Mouse (Mus musculus): Measurements from ENCODE around the gene Ngp. TPM values are rescaled to one million over a fixed set of nuclear protein-coding genes. Genes with fewer than 3 reads are reported as not detected.

Gene Ngp
- polyA plus RNA-seq, 1 experiment from 2014 or later = 4.8 TPM

DNA sequence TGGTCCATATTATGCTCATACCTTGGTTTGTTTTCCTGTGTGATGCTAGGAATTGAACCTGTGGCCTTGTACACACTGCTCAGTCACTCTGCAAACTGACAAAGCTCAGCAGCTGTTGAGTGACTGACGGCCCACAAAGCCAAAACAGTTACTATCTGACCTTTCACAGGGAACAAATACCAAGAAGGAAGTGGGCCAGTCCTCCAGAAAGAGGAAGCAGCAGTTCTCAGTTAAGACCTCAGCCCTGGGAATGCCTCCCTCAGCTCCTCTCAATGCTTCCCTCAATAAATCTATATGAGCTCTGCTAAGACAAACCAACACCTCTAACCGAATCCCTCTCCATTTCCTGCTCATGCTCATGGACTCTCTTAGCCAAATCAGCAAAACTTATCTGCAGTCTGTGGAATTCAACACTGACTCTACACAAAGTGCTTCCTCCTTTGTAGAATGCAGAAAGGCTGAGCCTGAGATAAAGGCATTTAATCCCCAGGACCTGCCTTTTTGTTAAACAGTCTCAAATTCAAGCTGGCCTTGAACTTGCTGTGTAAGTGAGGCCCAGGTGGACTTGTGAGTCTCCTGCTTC lies 39.7 kb downstream of the Ngp start:
- Histone ChIP-seq H3K9ac (replicated peaks; ENCODE audit: low read length) (no peak overlapping the region), H3K27me3 (ENCODE audit: insufficient read depth, low read length) (no peaks in the 10 kb centered on the region), H3K4me1 (ENCODE audit: insufficient read depth, low read length) (no peaks in the 10 kb centered on the region), H3K4me2 (replicated peaks; ENCODE audit: low read depth, low read length) (no peak overlapping the region), H3K4me3 (ENCODE audit: low read length) (no peak overlapping the region), H3K36me3 (ENCODE audit: insufficient read depth, low read length) (no peaks in the 10 kb centered on the region), H3K27ac (ENCODE audit: low read length) (no peak overlapping the region), H3K9me3 (ENCODE audit: low read length) (no peaks in the 10 kb centered on the region)
- 48% methylated on average over 2 of the region's 2 CpGs for WGBS
- ATAC-seq (ENCODE audit: low FRiP score, low TSS enrichment) = no peak

DNA sequence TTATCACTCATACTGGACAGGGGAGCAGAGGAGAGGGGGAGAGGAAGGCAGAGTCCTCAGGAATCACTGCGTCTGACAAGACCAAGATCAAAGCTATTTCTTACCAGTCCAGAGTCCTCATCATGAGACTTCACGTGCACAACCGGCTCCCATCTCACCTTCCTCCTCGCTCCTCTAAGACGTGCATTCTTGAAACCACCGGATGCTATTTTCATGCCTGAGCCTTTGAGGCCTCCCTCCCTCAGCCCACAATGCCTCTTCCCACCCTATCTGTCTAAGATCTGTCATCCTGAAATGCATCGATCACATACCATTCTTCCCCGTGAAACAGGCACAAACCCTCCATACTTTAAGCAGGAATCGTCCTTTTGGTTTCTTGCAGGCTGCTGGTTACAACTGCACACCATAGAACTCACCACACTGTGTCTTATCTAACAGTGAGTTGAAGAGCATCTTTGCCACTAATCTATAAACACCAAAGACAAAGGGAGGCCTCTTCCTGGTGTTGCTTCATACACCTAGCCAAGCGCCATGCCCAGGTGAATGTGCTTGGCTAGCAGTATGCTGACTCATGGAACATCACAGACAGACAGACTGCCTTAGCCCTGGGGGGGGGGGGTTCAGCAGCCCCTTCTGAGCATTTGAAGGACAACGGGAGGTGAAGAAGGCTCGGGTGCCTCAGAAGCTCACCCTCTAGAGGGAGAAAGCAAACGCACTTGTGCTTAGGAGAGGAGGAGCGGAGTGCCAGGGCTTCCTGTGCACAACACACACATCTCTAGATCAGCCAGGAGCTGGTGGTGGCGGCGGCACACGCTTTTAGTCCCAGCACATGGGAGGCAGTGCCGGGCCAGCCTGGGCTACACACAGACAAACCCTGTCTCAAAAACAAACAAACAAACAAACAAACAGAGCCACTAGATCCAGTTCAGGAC lies 41.6 kb downstream of the Ngp start:
- WGBS = 87% methylated on average over 18 of the region's 18 CpGs
- Histone ChIP-seq H3K4me1 (ENCODE audit: insufficient read depth, low read length) (no peaks in the 10 kb centered on the region), H3K9ac (replicated peaks; ENCODE audit: low read length) (no peak overlapping the region), H3K9me3 (ENCODE audit: low read length) (no peaks in the 10 kb centered on the region), H3K4me3 (ENCODE audit: low read length) (no peak overlapping the region), H3K4me2 (replicated peaks; ENCODE audit: low read depth, low read length) (no peak overlapping the region), H3K27ac (ENCODE audit: low read length) (no peak overlapping the region), H3K27me3 (ENCODE audit: insufficient read depth, low read length) (no peaks in the 10 kb centered on the region), H3K36me3 (ENCODE audit: insufficient read depth, low read length) (no peaks in the 10 kb centered on the region)
- no peak for ATAC-seq (ENCODE audit: low FRiP score, low TSS enrichment)

- H3K4me3 ChIP-seq (ENCODE audit: low read length) = no peak overlapping the region
- no peaks in the 10 kb centered on the region for H3K4me1 ChIP-seq (ENCODE audit: insufficient read depth, low read length)
- WGBS = 85% methylated on average over 7 of the region's 7 CpGs
- no peak overlapping the region for H3K27ac ChIP-seq (ENCODE audit: low read length)
- no peaks in the 10 kb centered on the region for H3K36me3 ChIP-seq (ENCODE audit: insufficient read depth, low read length)
- H3K4me2 ChIP-seq (replicated peaks; ENCODE audit: low read depth, low read length) = no peak overlapping the region
- no peaks in the 10 kb centered on the region for H3K27me3 ChIP-seq (ENCODE audit: insufficient read depth, low read length)
- ATAC-seq (ENCODE audit: low FRiP score, low TSS enrichment) = no peak
- H3K9me3 ChIP-seq (ENCODE audit: low read length) = peaks cover 3% of the 10 kb centered on the region; the same call in 1 of the 2 replicates
- no peak overlapping the region for H3K9ac ChIP-seq (replicated peaks; ENCODE audit: low read length)
These were observed 42.8 kb downstream of the Ngp start for GRCm38 (mm10) chr9:110462321-110462720.

DNA sequence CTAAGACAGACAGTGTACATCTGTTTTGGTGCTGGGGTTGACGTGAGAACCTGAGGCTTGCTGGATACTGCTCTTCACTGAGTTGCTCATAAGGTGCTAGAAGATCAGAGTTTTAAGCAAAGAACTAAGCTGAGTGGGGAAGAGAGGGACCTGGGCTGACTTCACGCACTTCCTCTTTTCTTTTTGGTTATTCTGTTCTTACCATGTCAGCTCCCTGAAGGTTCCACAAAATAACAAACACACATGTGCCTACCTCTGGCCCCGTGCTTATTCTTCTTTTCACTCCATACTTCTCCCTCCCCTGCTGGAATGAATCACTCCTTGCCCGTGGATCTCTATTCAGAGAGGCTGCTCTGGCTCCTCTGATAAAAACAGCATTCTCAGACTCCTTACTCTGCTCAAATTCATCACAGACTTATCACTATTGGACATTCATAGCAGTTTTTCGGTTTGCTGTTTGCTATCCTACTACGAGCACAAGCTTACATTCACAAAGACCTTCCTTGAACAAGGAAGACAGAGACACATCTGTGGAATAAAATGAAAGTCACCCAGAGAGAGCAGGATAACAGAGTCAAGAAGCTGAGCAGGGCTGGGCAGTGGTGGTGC lies 44.5 kb downstream of the Ngp start:
- no peak for ATAC-seq (ENCODE audit: low FRiP score, low TSS enrichment)
- Histone ChIP-seq H3K4me1 (ENCODE audit: insufficient read depth, low read length) (no peaks in the 10 kb centered on the region), H3K9ac (replicated peaks; ENCODE audit: low read length) (no peak overlapping the region), H3K36me3 (ENCODE audit: insufficient read depth, low read length) (peaks cover 3% of the 10 kb centered on the region; the same call in 1 of the 2 replicates), H3K27me3 (ENCODE audit: insufficient read depth, low read length) (no peaks in the 10 kb centered on the region), H3K4me2 (replicated peaks; ENCODE audit: low read depth, low read length) (no peak overlapping the region), H3K27ac (ENCODE audit: low read length) (no peak overlapping the region), H3K9me3 (ENCODE audit: low read length) (peaks cover 3% of the 10 kb centered on the region; the same call in 1 of the 2 replicates), H3K4me3 (ENCODE audit: low read length) (no peak overlapping the region)
- WGBS = 93% methylated on average over 6 of the region's 6 CpGs

GRCm38 (mm10) chr9:110465336-110465735 lies 45.8 kb downstream of the Ngp start:
- 88% methylated on average over 6 of the region's 6 CpGs for WGBS
- H3K4me2 ChIP-seq (replicated peaks; ENCODE audit: low read depth, low read length) = no peak overlapping the region
- H3K9ac ChIP-seq (replicated peaks; ENCODE audit: low read length) = no peak overlapping the region
- no peak for ATAC-seq (ENCODE audit: low FRiP score, low TSS enrichment)
- H3K27ac ChIP-seq (ENCODE audit: low read length) = no peak overlapping the region
- H3K4me1 ChIP-seq (ENCODE audit: insufficient read depth, low read length) = no peaks in the 10 kb centered on the region
- H3K27me3 ChIP-seq (ENCODE audit: insufficient read depth, low read length) = no peaks in the 10 kb centered on the region
- H3K36me3 ChIP-seq (ENCODE audit: insufficient read depth, low read length) = peaks cover 3% of the 10 kb centered on the region; the same call in 1 of the 2 replicates
- no peak overlapping the region for H3K4me3 ChIP-seq (ENCODE audit: low read length)
- peaks cover 3% of the 10 kb centered on the region; the same call in 1 of the 2 replicates for H3K9me3 ChIP-seq (ENCODE audit: low read length)

DNA sequence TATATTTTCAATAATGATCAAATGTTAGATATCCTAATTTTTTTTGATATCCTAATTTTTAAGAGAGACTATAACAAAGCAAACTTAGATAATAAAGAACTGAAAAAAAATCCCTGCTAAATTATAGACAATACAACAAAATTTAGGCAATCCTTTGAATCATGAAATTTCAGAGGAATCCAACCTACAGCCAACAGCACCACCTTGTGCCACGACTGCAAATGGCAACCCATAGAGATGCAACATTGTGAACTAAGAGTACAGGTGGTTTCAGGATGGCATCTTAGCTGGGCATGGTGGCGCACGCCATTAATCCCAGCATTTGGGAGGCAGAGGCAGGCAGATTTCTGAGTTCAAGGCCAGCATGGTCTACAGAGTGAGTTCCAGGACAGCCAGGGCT lies 46.6 kb downstream of the Ngp start:
- no peak for ATAC-seq (ENCODE audit: low FRiP score, low TSS enrichment)

More for the DNA sequence above, 46.6 kb downstream of the Ngp start:
- Histone ChIP-seq H3K4me2 (replicated peaks; ENCODE audit: low read depth, low read length) (no peak overlapping the region), H3K9me3 (ENCODE audit: low read length) (peaks cover 3% of the 10 kb centered on the region; the same call in 1 of the 2 replicates), H3K4me3 (ENCODE audit: low read length) (no peak overlapping the region), H3K4me1 (ENCODE audit: insufficient read depth, low read length) (no peaks in the 10 kb centered on the region), H3K27ac (ENCODE audit: low read length) (no peak overlapping the region), H3K36me3 (ENCODE audit: insufficient read depth, low read length) (peaks cover 3% of the 10 kb centered on the region; the same call in 1 of the 2 replicates), H3K27me3 (ENCODE audit: insufficient read depth, low read length) (no peaks in the 10 kb centered on the region), H3K9ac (replicated peaks; ENCODE audit: low read length) (no peak overlapping the region)
- 93% methylated on average over 3 of the region's 3 CpGs for WGBS

Other genes with a start within 250 kb of the Ngp start
- gene Cspg5, start 176.0 kb upstream of the Ngp start, polyA plus RNA-seq (2015; fragmentation: Nextera tagmentation; extraction: Ambion mirVana) = 1.7 and 2.5 TPM in 2 replicates
- gene Elp6, start 114.6 kb upstream of the Ngp start, polyA plus RNA-seq (2015; fragmentation: Nextera tagmentation; extraction: Ambion mirVana) = 29.6 and 32.4 TPM in 2 replicates
- gene Scap, start 86.5 kb upstream of the Ngp start, polyA plus RNA-seq (2015; fragmentation: Nextera tagmentation; extraction: Ambion mirVana) = 37.7 and 38.7 TPM in 2 replicates
- 15.8 and 20.7 TPM in 2 replicates for gene Ptpn23, start 11.5 kb upstream of the Ngp start, polyA plus RNA-seq (2015; fragmentation: Nextera tagmentation; extraction: Ambion mirVana)
- 9.3 and 11.6 TPM in 2 replicates for gene Klhl18, start 56.9 kb downstream of the Ngp start, polyA plus RNA-seq (2015; fragmentation: Nextera tagmentation; extraction: Ambion mirVana)
- gene Kif9, start 57.2 kb downstream of the Ngp start, polyA plus RNA-seq (2015; fragmentation: Nextera tagmentation; extraction: Ambion mirVana) = 1.4 and 1.7 TPM in 2 replicates
- gene Setd2, start 112.8 kb downstream of the Ngp start, polyA plus RNA-seq (2015; fragmentation: Nextera tagmentation; extraction: Ambion mirVana) = 30.6 and 35.8 TPM in 2 replicates
- gene Nradd, start 204.7 kb downstream of the Ngp start, polyA plus RNA-seq (2015; fragmentation: Nextera tagmentation; extraction: Ambion mirVana) = 60.0 and 61.4 TPM in 2 replicates
- gene Nbeal2, start 234.4 kb downstream of the Ngp start, polyA plus RNA-seq (2015; fragmentation: Nextera tagmentation; extraction: Ambion mirVana) = 4.8 and 5.0 TPM in 2 replicates
- 154 and 155 TPM in 2 replicates for gene Ccdc12, start 236.8 kb downstream of the Ngp start, polyA plus RNA-seq (2015; fragmentation: Nextera tagmentation; extraction: Ambion mirVana)

Measured in kidney, embryonic 16.5 days (tissue).